Mouse (Mus musculus) midbrain, embryonic 13.5 days (tissue): Measurements from ENCODE around the gene Zhx3. TPM values are rescaled to one million over a fixed set of nuclear protein-coding genes. Genes with fewer than 3 reads are reported as not detected.

Experiments used
- ATAC-seq: fragments of 200-750 bp; cut with Nextera tagmentation; 2 replicates; pipeline ENCODE4 v1.8.0; 2017; ENCODE audit warnings: mild to moderate bottlenecking, moderate TSS enrichment, moderate library complexity
- H3K27ac ChIP-seq: fragments of 300-500 bp; sonication (generic); 2 replicates; pipeline ENCODE4 v1.5.1; 2015; ENCODE audit warnings: inconsistent platforms, mild to moderate bottlenecking, moderate library complexity
- H3K27me3 ChIP-seq: fragments of 300-500 bp; sonication (generic); 2 replicates; pipeline ENCODE4 v1.6.1; 2015; ENCODE audit warnings: mild to moderate bottlenecking, inconsistent platforms
- H3K36me3 ChIP-seq: fragments of 300-500 bp; sonication (generic); 2 replicates; pipeline ENCODE4 v1.6.1; 2015; ENCODE audit warnings: mild to moderate bottlenecking, inconsistent platforms
- H3K4me1 ChIP-seq: fragments of 300-500 bp; sonication (generic); replicated peaks from 2 replicates; pipeline ENCODE4 v1.6.1; 2015; ENCODE audit warnings: inconsistent platforms
- H3K4me2 ChIP-seq: fragments of 300-500 bp; sonication (generic); replicated peaks from 2 replicates; pipeline ENCODE4 v1.6.1; 2015; ENCODE audit warnings: moderate library complexity, mild to moderate bottlenecking, inconsistent platforms
- H3K4me3 ChIP-seq: fragments of 300-500 bp; sonication (generic); replicated peaks from 2 replicates; pipeline ENCODE4 v1.5.1; 2015; ENCODE audit warnings: mild to moderate bottlenecking, inconsistent platforms
- H3K9ac ChIP-seq: fragments of 300-500 bp; sonication (generic); replicated peaks from 2 replicates; pipeline ENCODE4 v1.6.1; 2015; ENCODE audit warnings: mild to moderate bottlenecking, inconsistent platforms
- H3K9me3 ChIP-seq: fragments of 300-500 bp; sonication (generic); 2 replicates; pipeline ENCODE4 v1.6.1; 2016; ENCODE audit warnings: mild to moderate bottlenecking, inconsistent platforms
- WGBS: fragments of 180-500 bp; shearing (Covaris S2); methylation state at CpG from one replicate; pipeline ENCODE4 v1.1.7; 2015; 5-methylcytosine and 5-hydroxymethylcytosine counted together
- polyA plus RNA-seq: library from polyadenylated mRNA; unstranded; fragments of >200 nt; fragmentation: Nextera tagmentation; extraction: Ambion mirVana; gene quantifications from 2 replicates; pipeline ENCODE4 v1.2.1, GENCODE M21; 2015

Zhx3 gene
- polyA plus RNA-seq, 1 experiment from 2014 or later = 17.1 TPM

GRCm38 (mm10) chr2:160707673-160708072 lies 165.1 kb downstream of the Zhx3 start:
- no peak overlapping the region for H3K4me2 ChIP-seq
- no peaks in the 10 kb centered on the region for H3K4me1 ChIP-seq
- no peak overlapping the region for H3K4me3 ChIP-seq
- WGBS = 88% methylated on average over 3 of the region's 3 CpGs
- peaks cover 72% of the 10 kb centered on the region for H3K36me3 ChIP-seq
- no peak for ATAC-seq
- H3K9me3 ChIP-seq = no peaks in the 10 kb centered on the region
- no peak overlapping the region for H3K27ac ChIP-seq
- H3K9ac ChIP-seq = no peak overlapping the region
- H3K27me3 ChIP-seq = no peaks in the 10 kb centered on the region

GRCm38 (mm10) chr2:160702824-160703223 lies 170.0 kb downstream of the Zhx3 start:
- no peak for ATAC-seq
- no peaks in the 10 kb centered on the region for H3K9me3 ChIP-seq
- no peaks in the 10 kb centered on the region for H3K4me1 ChIP-seq
- peaks cover 67% of the 10 kb centered on the region for H3K36me3 ChIP-seq
- H3K4me2 ChIP-seq = no peak overlapping the region
- no peaks in the 10 kb centered on the region for H3K27me3 ChIP-seq
- H3K9ac ChIP-seq = no peak overlapping the region
- H3K27ac ChIP-seq = no peak overlapping the region
- H3K4me3 ChIP-seq = no peak overlapping the region

GRCm38 (mm10) chr2:160701603-160702002 lies 171.2 kb downstream of the Zhx3 start:
- H3K4me2 ChIP-seq = no peak overlapping the region
- H3K27me3 ChIP-seq = no peaks in the 10 kb centered on the region
- H3K27ac ChIP-seq = no peak overlapping the region
- no peaks in the 10 kb centered on the region for H3K9me3 ChIP-seq
- no peak for ATAC-seq
- H3K4me3 ChIP-seq = no peak overlapping the region
- no peak overlapping the region for H3K9ac ChIP-seq
- no peaks in the 10 kb centered on the region for H3K4me1 ChIP-seq
- 87% methylated on average over 3 of the region's 3 CpGs for WGBS
- peaks cover 63% of the 10 kb centered on the region for H3K36me3 ChIP-seq

GRCm38 (mm10) chr2:160700271-160700670 lies 172.5 kb downstream of the Zhx3 start:
- Histone ChIP-seq H3K9me3 (no peaks in the 10 kb centered on the region), H3K27me3 (no peaks in the 10 kb centered on the region), H3K27ac (no peak overlapping the region), H3K9ac (no peak overlapping the region), H3K4me3 (no peak overlapping the region), H3K36me3 (peaks cover 63% of the 10 kb centered on the region), H3K4me1 (no peaks in the 10 kb centered on the region), H3K4me2 (no peak overlapping the region)
- ATAC-seq = no peak
- WGBS = 73% methylated on average over 5 of the region's 5 CpGs

Other genes starting within 250 kb of the Zhx3 start
- gene Top1, start 227.1 kb downstream of the Zhx3 start, polyA plus RNA-seq = 115 and 116 TPM in 2 replicates
- 68.2 and 74.3 TPM in 2 replicates for gene Plcg1, start 141.7 kb downstream of the Zhx3 start, polyA plus RNA-seq
- gene Lpin3, start 7.7 kb upstream of the Zhx3 start, polyA plus RNA-seq = 0.24 and 0.38 TPM in 2 replicates
- 0.98 and 1.2 TPM in 2 replicates for gene Emilin3, start 39.3 kb upstream of the Zhx3 start, polyA plus RNA-seq
- gene Chd6, start 236.1 kb upstream of the Zhx3 start, polyA plus RNA-seq = 42.6 and 44.9 TPM in 2 replicates